21 mouse cellular contexts compared by ENCODE assay signal in the genomic region with DNA sequence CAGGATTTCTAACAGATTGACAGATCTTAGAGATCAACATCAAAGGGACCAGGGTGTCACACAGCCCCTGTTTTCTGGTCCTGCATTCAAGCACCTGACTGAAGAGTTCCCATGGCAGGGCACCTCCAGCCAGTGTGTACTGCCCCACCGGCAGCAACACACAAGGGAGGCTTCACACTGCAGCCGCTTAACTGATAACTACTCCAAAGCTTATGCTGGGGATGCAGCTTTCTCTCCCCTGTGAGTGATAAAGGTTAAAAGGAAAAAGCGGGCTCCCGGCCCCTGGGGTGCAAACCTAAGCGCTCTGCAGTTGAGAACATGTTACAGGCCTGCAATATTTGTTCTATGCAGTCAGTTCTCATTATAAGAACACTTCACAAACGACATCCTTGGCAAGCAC. TPM values are rescaled to one million over a fixed set of nuclear protein-coding genes. Genes with fewer than 3 reads are reported as not detected.
"Had no signal": no experiment of that assay in that cellular context is flagged by ENCODE, and none has a peak within 500 bp of the region (broad histone marks: within the 10 kb centered on the region; RNA-seq: fewer than 3 reads in every experiment).

No protein-coding gene starts in this region.

- H3K4me2 ChIP-seq: intestine, embryonic 15.5 days; limb, embryonic 15.5 days; lung, embryonic 14.5 days; midbrain, embryonic 11.5 days had no signal

- H3K36me3 ChIP-seq: intestine, embryonic 15.5 days; limb, embryonic 15.5 days had no signal

- H3K4me1 ChIP-seq: intestine, embryonic 15.5 days had no signal

- ATAC-seq: intestine, embryonic 15.5 days had no signal

- H3K9ac ChIP-seq: intestine, embryonic 15.5 days; limb, embryonic 15.5 days; lung, embryonic 14.5 days had no signal

- H3K9me3 ChIP-seq: intestine, embryonic 15.5 days; limb, embryonic 15.5 days had no signal

- H3K27me3 ChIP-seq: intestine, embryonic 15.5 days had no signal

- DNase-seq: kidney, adult 18-20 months; kidney, postnatal 10 days; kidney, postnatal 4 days; left cerebral cortex, postnatal 4 days; lung, embryonic 14.5 days; lung, postnatal 10 days; lung, postnatal 4 days; right cerebral cortex, postnatal 4 days; spleen, adult 18-20 months; thymus, adult 18-20 months; thymus, postnatal 25 days had no signal

- H3K4me3 ChIP-seq: intestine, embryonic 15.5 days; layer of hippocampus, adult 2 months; limb, embryonic 15.5 days; myocyte had no signal

- H3K27ac ChIP-seq: intestine, embryonic 15.5 days; layer of hippocampus, adult 2 months; limb, embryonic 15.5 days had no signal

RNA-seq across cellular contexts. Expression of a gene that starts 24.1 kb away (rescaled TPM):
- total RNA-seq: left cerebral cortex, adult 18-20 months; left cerebral cortex, postnatal 10 days; left cerebral cortex, postnatal 4 days had no signal
- polyA plus RNA-seq: midbrain, embryonic 11.5 days; myocyte had no signal

RNA-seq across cellular contexts. Expression of a gene that starts 33.0 kb away (rescaled TPM):
- total RNA-seq: layer of hippocampus, adult 2 months; layer of hippocampus, postnatal 10 days; left cerebral cortex, postnatal 10 days; left cerebral cortex, postnatal 4 days had no signal
- polyA plus RNA-seq: intestine, embryonic 15.5 days; kidney, embryonic 14.5 days; lung, embryonic 14.5 days; myocyte; neural tube, embryonic 11.5 days had no signal
